Mouse (Mus musculus) right cerebral cortex, postnatal 36 days (tissue): Measurements from ENCODE around the gene Arhgef18.

ENCODE experiments used
- DNase-seq, 2 experiments: peaks; one replicate each; pipeline ENCODE4 v3.0.0; 2022; ENCODE audit warnings: low spot score in 2 of 2, mixed read lengths in 1 of 2

Gene Arhgef18

GRCm38 (mm10) chr8:3500235-3501090, 107.7 kb downstream of the Arhgef18 start, which contains the start of gene Mcoln1:
Gene Mcoln1, plus strand, starts transcription at chr8:3500457.
- DNase-seq: peak; percentile 97

- DNase-seq: no peak
These were observed 109.4 kb downstream of the Arhgef18 start for GRCm38 (mm10) chr8:3502217-3502616.
